Mouse (Mus musculus): Measurements from ENCODE around the gene Cdc42se2.

The Cdc42se2 gene

DNA sequence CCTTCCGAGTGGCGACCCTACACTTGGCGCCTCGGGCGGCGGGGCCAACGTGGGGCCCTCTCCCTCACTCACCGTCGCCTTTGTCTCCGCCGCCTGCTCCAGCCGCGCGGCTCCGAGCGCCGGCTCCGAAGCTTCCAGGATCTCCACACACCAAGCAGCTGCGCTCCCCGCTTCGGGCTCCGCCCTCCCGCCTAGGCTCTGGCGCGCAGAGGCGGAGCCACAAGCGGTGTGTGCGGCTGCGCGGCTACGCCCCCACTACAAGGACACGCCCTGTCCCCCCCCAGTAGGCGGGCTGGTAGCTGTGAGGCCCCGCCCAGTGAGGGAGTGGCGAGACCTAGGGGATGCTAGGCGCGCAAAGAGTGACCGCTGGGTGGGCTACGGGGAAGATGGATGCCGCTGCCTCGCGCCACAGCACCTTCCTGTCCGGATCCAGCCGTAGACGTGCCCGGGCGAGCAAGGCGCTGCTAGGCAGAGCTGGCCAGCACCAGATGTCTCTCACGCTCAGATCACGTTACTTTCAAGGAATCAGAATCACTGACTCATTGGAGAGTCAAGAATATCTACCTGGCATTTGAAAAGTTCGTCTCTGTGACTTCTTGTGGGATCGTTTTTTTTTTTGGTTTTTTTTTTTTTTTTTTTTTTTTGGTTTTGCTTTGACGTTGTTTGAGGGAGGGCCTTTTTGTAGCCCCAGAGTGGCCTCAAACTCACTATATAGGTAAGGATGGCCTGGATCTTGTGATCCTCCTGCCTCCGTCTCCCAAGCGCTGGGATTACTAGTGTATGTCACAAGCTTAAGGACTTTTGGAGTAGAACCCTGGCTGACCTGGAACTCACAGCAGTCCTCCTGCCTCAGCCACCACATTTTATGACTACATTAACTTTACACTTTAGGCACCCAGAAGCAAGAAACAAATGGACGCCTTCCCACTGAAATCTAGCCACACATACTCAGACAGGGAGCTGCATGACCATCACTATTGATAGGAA lies at the start of gene Cdc42se2:
Gene Cdc42se2 (minus strand): TSS at position 188 of the 987 bp plus-strand sequence.
- peak; percentile 95 to 97 for DNase-seq (ENCODE audit: low spot score in 2 of 2)

DNA sequence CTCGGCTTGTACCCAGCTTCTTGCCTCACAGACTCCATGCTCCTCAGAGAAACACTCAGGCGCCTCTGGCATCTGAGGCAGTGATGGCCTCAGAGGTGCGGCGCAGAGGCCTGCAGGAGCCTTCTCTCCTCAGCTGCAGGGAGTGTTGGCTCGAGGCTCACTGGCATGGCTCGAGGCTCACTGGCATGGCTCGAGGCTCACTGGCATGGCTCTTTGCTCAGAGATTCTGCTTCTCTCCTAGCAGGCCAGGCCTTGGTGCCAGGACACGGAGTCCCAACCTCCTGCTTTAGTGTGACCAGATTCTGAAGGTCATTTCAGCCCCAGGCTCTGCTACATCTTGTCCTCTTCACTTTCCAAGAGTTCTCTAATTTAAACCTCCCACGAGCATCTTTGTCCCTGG lies 48.6 kb upstream of the Cdc42se2 start:
- DNase-seq (ENCODE audit: low spot score in 2 of 2) = no peak

DNA sequence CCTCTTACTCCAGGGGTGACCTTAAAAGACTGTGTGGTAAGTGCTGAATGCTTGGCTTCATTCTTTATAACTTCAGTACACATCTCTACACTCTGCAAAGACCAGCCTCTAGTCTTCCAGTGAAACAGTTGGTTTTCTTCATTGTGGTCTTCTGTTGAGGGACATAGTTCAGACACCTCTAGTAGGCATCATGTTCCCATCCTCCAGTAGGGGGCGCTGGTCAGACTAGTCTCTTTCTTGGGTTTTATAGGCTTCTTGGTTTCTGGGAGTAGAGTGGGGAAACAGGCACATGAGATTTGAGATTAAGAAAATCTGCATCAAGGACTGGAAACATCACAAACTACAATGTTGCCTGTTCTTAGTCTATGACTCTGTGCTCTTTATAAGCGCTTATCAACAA lies 47.1 kb upstream of the Cdc42se2 start:
- no peak for DNase-seq (ENCODE audit: low spot score in 2 of 2)

DNA sequence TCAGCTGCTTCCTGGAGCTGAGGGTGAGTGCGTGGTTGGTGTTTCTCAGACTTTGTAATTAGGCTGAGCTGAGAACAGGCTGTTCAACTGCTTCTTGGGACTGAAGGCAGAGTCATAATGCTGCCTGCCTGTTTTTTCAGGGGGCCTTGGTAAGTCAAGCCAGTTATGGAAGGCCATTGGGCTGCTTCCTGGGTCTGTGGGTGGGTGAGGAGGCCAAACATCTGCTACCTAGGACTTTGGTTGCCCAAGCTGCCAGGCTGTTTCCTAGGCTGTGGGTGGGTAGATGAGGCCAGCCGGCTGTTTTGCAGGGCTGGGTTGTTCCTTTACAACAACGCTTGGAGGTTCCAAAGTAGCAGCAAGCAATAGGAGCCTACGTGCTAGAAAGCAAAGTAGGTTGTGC lies 46.4 kb upstream of the Cdc42se2 start:
- peak; percentile 80 to 85 for DNase-seq (ENCODE audit: low spot score in 2 of 2)

DNA sequence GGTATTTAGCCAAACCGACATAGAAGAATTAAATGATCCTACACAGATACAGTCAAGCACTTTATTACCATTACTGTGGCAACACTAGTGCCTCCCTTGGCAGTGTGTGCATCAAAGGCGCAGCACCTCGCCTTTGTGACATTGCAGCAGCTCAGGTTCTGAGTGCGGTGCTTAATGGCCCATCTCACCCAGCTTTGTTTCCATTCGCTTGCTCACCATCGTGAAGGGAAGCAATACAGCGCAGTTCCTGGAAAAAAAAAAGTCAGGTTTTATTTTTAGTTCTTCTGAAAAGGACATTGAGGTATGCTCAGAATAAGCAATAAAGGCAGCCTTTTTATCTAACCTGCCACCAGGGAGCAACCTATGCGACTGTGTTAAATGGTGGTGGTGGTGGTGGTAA lies 39.3 kb upstream of the Cdc42se2 start:
- no peak for DNase-seq (ENCODE audit: low spot score in 2 of 2)

DNA sequence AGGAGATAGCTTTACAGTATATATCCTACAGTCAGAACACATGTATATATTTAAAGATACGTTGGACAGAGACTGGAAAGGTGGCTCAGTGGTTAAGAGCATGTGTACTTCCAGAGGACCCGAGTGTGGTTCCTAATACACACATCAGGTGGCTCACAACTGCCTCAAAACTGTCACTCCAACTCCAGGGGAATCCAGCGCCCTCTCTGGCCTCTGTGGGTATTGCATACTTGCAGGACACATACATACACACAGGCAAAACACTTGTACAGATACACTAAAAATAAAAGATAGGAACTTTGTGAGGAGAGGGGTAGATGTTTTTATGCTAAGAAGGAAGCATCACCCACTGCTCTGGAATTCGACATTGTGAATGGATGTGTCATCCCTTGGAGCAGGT lies 38.3 kb upstream of the Cdc42se2 start:
- no peak for DNase-seq (ENCODE audit: low spot score in 2 of 2)

GRCm38 (mm10) chr11:54823467-54823866 lies 36.0 kb upstream of the Cdc42se2 start:
- peak; percentile 53 to 59 for DNase-seq (ENCODE audit: low spot score in 2 of 2)

DNA sequence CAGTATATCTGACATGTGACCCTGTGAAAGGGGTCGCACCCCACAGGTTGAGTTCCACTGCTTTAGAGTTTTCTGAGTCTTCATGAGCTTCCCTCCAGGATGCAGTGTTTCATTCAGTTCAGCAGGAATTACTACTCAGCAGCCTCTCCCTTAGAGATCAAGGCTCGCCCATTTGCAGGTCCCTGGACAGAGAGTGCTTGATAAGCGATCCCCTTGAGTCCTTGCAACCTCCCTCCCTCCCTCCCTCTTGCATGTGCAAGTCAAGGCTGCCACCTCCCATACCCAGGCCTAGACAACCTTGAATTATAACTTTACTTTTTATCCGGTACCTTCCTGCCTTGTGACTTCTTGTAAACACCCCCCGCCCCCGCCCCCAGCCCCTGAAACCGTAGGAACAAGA lies 32.0 kb upstream of the Cdc42se2 start:
- DNase-seq (ENCODE audit: low spot score in 2 of 2) = no peak

DNA sequence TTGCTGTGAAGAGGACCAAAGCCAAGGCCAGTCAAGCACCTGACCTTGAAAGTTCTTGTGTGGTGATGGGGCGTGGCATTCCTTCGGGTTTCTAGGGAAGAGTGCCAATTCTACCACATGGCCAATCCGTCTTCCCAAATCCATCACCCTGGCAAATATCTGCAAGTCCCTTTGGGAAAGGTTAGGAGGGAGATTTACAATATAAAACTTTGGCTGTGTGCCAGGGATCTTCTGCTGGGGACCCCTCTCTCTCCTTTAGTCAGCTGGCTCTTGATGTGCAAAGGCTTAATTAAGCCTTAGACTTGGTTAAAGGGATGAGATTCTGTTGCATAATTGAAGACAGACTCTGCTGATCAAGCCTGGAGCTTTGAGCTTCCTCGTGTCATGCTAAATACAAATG lies 30.0 kb upstream of the Cdc42se2 start:
- DNase-seq (ENCODE audit: low spot score in 2 of 2) = no peak

GRCm38 (mm10) chr11:54815659-54816058 lies 28.2 kb upstream of the Cdc42se2 start:
- DNase-seq (ENCODE audit: low spot score in 2 of 2) = no peak

DNA sequence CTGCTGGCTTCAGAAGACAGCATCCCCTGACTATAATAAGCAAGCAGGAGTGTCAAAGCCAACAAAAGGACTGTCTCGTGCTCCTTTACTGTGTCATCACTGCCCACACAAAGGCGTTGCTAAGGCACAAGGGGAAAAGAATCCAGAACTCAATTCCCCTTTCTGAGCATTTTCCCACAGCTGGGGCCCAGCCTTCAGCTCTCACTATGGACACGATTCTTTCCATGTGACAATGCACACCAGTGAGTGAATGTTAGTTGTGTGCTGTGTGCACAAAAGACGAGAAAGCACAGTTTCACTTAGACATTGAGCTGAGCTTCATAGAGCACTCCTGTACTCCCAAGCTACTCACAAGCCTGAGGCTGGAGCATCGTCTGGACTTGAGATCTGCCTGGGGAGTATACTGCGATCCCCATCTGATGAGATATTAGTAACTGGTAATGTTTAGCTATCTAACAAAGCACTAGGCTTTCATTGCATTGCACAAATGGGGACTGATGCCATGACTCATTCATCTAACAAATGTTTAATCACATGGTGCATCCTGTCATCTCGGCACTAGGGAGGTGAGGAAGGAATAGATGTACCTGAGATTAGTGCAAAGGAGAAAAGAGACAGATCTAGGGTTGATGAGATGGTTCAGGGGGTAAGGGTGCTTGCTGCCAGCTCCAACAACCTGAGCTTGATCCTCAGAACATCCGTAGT lies 25.5 kb upstream of the Cdc42se2 start:
- peak; percentile 59 to 69 for DNase-seq (ENCODE audit: low spot score in 2 of 2)

GRCm38 (mm10) chr11:54812314-54812713 lies 24.8 kb upstream of the Cdc42se2 start:
- DNase-seq (ENCODE audit: low spot score in 2 of 2) = no peak

DNA sequence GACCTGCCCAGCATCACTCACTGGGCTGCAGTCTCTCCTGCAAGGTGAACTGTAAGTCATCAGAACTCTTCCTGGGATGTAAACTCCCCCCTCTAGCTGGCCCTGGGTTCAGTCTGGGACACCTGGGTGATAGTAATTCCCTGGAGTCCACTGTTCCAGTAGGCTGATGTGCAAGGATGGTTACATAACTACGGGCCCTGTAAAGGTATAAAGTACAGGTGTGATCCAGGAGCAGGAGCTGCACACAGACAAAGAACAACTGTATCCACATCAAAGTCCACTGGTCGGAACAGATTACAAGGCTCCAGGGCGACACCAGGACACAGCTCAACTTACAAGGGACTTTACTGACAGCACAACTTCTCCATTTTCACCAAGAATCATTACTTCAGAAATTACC lies 23.6 kb upstream of the Cdc42se2 start:
- DNase-seq (ENCODE audit: low spot score in 2 of 2) = no peak

GRCm38 (mm10) chr11:54809582-54809981 lies 22.1 kb upstream of the Cdc42se2 start:
- DNase-seq (ENCODE audit: low spot score in 2 of 2) = no peak

DNA sequence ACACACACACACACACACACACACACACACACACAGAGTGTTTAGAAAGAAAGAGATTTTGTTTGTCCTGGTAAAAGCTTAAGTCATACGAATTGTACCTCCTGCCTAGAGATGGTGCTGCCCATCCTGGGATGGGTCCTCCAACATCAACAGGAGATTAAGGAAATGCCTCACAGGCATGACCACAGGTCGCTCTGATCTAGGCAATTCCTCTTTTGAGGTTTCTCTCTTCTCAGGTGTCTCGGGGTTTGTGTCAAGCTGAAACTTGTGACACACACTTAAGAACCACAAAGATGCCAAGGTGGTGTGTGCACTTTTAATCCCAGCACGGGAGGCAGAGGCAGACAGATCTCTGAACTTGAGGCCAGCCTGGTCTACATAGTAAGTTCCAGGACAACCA lies 20.7 kb upstream of the Cdc42se2 start:
- DNase-seq (ENCODE audit: low spot score in 2 of 2) = no peak

DNA sequence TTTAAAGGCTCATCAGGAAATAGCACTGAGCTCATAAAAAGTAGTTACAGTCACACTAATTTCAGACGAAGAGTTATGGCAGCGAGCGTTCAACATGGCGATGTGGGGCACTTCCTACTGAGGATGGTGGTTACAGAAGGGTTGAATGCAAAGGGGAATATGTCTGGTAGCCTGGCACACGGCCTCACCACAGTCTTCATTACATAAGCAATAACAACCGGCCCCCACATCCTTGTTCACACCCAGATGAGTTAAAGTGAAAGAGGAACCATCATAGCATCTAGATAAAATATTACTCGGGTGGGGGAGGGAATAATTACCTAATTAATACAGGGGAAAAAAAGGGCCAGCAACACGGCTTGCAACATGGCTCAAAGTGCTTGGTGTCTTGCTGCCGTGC lies 20.2 kb upstream of the Cdc42se2 start:
- no peak for DNase-seq (ENCODE audit: low spot score in 2 of 2)

GRCm38 (mm10) chr11:54806891-54807290 lies 19.4 kb upstream of the Cdc42se2 start:
- no peak for DNase-seq (ENCODE audit: low spot score in 2 of 2)

- DNase-seq (ENCODE audit: low spot score in 2 of 2) = peak; percentile 87 to 92
Observed at GRCm38 (mm10) chr11:54805196-54805595, 17.7 kb upstream of the Cdc42se2 start.

- no peak for DNase-seq (ENCODE audit: low spot score in 2 of 2)
Observed at GRCm38 (mm10) chr11:54802621-54803020, 15.1 kb upstream of the Cdc42se2 start.

DNA sequence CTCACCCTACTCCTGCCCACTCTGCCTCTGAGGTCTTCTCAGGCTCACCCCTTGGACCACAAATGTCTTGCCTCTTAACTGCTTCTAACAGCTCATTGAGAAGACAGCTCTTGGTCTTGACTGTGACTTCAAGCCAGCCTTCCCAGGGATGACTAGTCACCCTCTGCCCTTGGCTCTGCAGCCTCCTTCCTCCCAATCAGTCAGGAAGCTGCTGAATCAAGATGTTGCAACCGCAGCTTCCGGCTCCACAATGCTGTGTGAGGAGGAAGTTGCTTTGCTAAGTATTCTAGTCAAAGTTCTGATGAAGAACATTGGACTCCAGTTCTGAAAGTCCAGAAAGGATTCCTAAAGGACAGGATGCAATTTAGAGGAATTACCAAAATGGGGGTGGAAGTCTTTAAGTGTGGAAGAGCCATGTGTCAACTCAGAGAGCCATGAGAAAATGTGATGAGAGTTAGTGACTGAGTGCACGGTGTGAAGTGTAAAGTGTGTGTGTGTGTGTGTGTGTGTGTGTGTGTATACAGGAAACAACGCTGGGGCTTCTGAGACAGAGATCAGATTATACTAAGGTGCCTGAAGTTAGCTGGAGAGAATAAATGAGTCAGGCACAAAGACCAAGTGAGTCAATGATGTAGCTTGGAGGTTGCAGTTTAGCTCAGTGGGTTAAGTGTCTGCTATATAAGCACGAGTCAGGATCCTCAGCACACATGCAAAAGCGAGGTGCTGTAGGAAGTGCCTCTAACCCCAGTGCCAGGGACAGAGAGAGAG lies 14.5 kb upstream of the Cdc42se2 start:
- DNase-seq (ENCODE audit: low spot score in 2 of 2) = no peak

- DNase-seq (ENCODE audit: low spot score in 2 of 2) = no peak
Observed at GRCm38 (mm10) chr11:54796551-54796950, 9.1 kb upstream of the Cdc42se2 start.

- DNase-seq (ENCODE audit: low spot score in 2 of 2) = no peak
Observed at GRCm38 (mm10) chr11:54794678-54795077, 7.2 kb upstream of the Cdc42se2 start.
